10 mouse cellular contexts compared by ENCODE assay signal in the genomic region with DNA sequence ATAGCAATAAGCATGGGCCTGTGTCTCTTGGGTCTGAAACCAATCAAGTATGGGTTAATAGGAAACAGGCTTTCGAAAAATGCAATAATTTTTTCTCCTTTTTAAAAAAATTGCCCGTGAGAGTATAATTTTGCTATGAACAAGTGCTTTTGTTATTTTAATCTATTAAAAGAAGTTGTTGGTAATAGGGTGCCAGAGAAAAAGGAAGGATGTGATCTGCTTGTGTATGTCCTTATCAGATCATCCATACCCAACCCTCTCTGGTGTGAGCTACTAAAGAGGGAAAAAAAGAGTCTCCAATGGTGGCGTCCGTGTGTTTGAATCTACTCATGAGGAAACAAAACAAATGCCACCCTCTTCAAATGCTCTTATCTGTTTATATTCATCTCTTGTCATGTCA.
"Had no signal": no experiment of that assay in that cellular context is flagged by ENCODE, and none has a peak within 500 bp of the region (broad histone marks: within the 10 kb centered on the region; RNA-seq: fewer than 3 reads in every experiment).

No protein-coding gene starts in this region.

- ATAC-seq: liver, postnatal 0 days; lung, postnatal 0 days; midbrain, embryonic 13.5 days; midbrain, embryonic 15.5 days had no signal

- DNase-seq: liver, postnatal 0 days; lung, adult 2 months; lung, postnatal 4 days; right cerebral cortex, postnatal 14 days; thymus, adult 2 months; thymus, postnatal 25 days; thymus, postnatal 4 days had no signal
